Mouse (Mus musculus) heart, embryonic 14.5 days (tissue): ENCODE data around the gene Gsk3a. TPM values are rescaled to one million over a fixed set of nuclear protein-coding genes. Genes with fewer than 3 reads are reported as not detected.
A peak's percentile ranks its signal among the peaks of the same experiment; 100 is the strongest.

ENCODE experiments used
- ATAC-seq: fragments of 200-750 bp; cut with Nextera tagmentation; 2 replicates; pipeline ENCODE4 v1.8.0; 2017; ENCODE audit warnings: low read depth, moderate TSS enrichment; ENCODE audit not compliant: insufficient number of reproducible peaks, insufficient read depth, low FRiP score
- H3K27ac ChIP-seq, 2 experiments: fragments of 200-500 bp in 1 of 2; fragments of 300-500 bp in 1 of 2; sonication (generic) in 1 of 2; replicated peaks in 1 of 2; 2 replicates each; pipeline ENCODE4 v1.5.1; 2012 to 2014; ENCODE audit warnings: low read depth in 2 of 2, low read length in 2 of 2, control low read depth in 1 of 2, mild to moderate bottlenecking in 1 of 2, mixed read lengths in 1 of 2; ENCODE audit not compliant: control insufficient read depth in 1 of 2, insufficient read depth in 1 of 2
- H3K27me3 ChIP-seq: fragments of 300-500 bp; sonication (generic); 2 replicates; pipeline ENCODE4 v1.6.1; 2014; ENCODE audit warnings: mild to moderate bottlenecking, low read length, control low read depth; ENCODE audit not compliant: control insufficient read depth, insufficient read depth
- H3K36me3 ChIP-seq: fragments of 300-500 bp; sonication (generic); 2 replicates; pipeline ENCODE4 v1.6.1; 2014; ENCODE audit warnings: mild to moderate bottlenecking, control low read depth, low read length, mixed read lengths; ENCODE audit not compliant: control insufficient read depth, insufficient read depth
- H3K4me1 ChIP-seq, 2 experiments: fragments of 200-500 bp in 1 of 2; fragments of 300-500 bp in 1 of 2; sonication (generic) in 1 of 2; 2 replicates each; pipeline ENCODE4 v1.6.1; 2012 to 2014; ENCODE audit warnings: low read length in 2 of 2, control low read depth in 1 of 2, mixed read lengths in 1 of 2; ENCODE audit not compliant: control insufficient read depth in 2 of 2, insufficient read depth in 2 of 2
- H3K4me2 ChIP-seq: fragments of 300-500 bp; sonication (generic); 2 replicates; pipeline ENCODE4 v1.6.1; 2014; ENCODE audit warnings: mild to moderate bottlenecking, low read length
- H3K4me3 ChIP-seq, 2 experiments: fragments of 200-500 bp in 1 of 2; fragments of 300-500 bp in 1 of 2; sonication (generic) in 1 of 2; 2 replicates each; pipeline ENCODE4 v1.5.1; 2012 to 2014; ENCODE audit warnings: low read length in 2 of 2, mild to moderate bottlenecking in 2 of 2, control low read depth in 1 of 2, low read depth in 1 of 2, moderate library complexity in 1 of 2; ENCODE audit not compliant: control insufficient read depth in 1 of 2, insufficient read depth in 1 of 2
- H3K9ac ChIP-seq: fragments of 300-500 bp; sonication (generic); 2 replicates; pipeline ENCODE4 v1.6.1; 2014; ENCODE audit warnings: mild to moderate bottlenecking, low read length
- H3K9me3 ChIP-seq: fragments of 300-500 bp; sonication (generic); 2 replicates; pipeline ENCODE4 v1.6.1; 2016; ENCODE audit warnings: low read length, control low read depth; ENCODE audit not compliant: control insufficient read depth
- WGBS: fragments of 180-500 bp; shearing (Covaris S2); extraction: QIAGEN DNeasy Blood & Tissue Kit; methylation state at CpG from one replicate; pipeline ENCODE4 v1.1.7; 2014; 5-methylcytosine and 5-hydroxymethylcytosine counted together
- polyA plus RNA-seq: library from polyadenylated mRNA; unstranded; fragments of >200 nt; fragmentation: Nextera tagmentation; extraction: Ambion mirVana; gene quantifications from 2 replicates; pipeline ENCODE4 v1.2.1, GENCODE M21; 2014

Gsk3a gene
- polyA plus RNA-seq, 1 experiment from 2014 or later, result 12.2 TPM

GRCm38 (mm10) chr7:25221102-25221883, 16.4 kb downstream of the Gsk3a start, which contains the start of gene Zfp526:
Zfp526 (plus strand) TSS chr7:25221425.
- under 1% methylated on average over 45 of the region's 45 CpGs for WGBS
- peak; percentile 93 for ATAC-seq
- H3K4me2 ChIP-seq, result peak within 1 kb of the TSS; percentile 93
- peak within 1 kb of the TSS; percentile 84 to 87 for H3K27ac ChIP-seq
- no peaks in the 10 kb centered on the region for H3K27me3 ChIP-seq
- H3K4me1 ChIP-seq, result peaks cover 13 to 26% of the 10 kb centered on the region in 2 experiments
- peak within 1 kb of the TSS; percentile 55 to 85 for H3K4me3 ChIP-seq
- H3K9ac ChIP-seq, result peak within 1 kb of the TSS; percentile 83
- no peaks in the 10 kb centered on the region for H3K9me3 ChIP-seq
- H3K36me3 ChIP-seq, result peaks cover 40% of the 10 kb centered on the region

- Histone ChIP-seq H3K4me2 (peak within 1 kb of the TSS; percentile 93), H3K36me3 (peaks cover 40% of the 10 kb centered on the region), H3K27ac (peak within 1 kb of the TSS; percentile 84 to 87), H3K9ac (peak within 1 kb of the TSS; percentile 83), H3K4me3 (peak within 1 kb of the TSS; percentile 55 to 85), H3K9me3 (no peaks in the 10 kb centered on the region), H3K4me1 (peaks cover 13 to 26% of the 10 kb centered on the region in 2 experiments), H3K27me3 (no peaks in the 10 kb centered on the region)
- no peak for ATAC-seq
- WGBS, result 4% methylated on average over 20 of the region's 20 CpGs
Observed at GRCm38 (mm10) chr7:25220457-25221101, 17.1 kb downstream of the Gsk3a start, which contains the start of gene Dedd2. Dedd2 (minus strand) TSS chr7:25220615.

GRCm38 (mm10) chr7:25219756-25220456, 17.7 kb downstream of the Gsk3a start:
- 2% methylated on average over 31 of the region's 31 CpGs for WGBS
- Histone ChIP-seq H3K9me3 (no peaks in the 10 kb centered on the region), H3K27ac (peak overlapping the region; percentile 72 to 87), H3K4me1 (peaks cover 13 to 26% of the 10 kb centered on the region in 2 experiments), H3K4me3 (peak overlapping the region; percentile 51 to 55), H3K36me3 (peaks cover 38% of the 10 kb centered on the region), H3K27me3 (no peaks in the 10 kb centered on the region), H3K9ac (peak overlapping the region; percentile 75), H3K4me2 (peak overlapping the region; percentile 93)
- ATAC-seq, result peak; percentile 78

GRCm38 (mm10) chr7:25219416-25219750, 18.3 kb downstream of the Gsk3a start:
- no peaks in the 10 kb centered on the region for H3K9me3 ChIP-seq
- no peaks in the 10 kb centered on the region for H3K27me3 ChIP-seq
- WGBS, result under 1% methylated on average over 16 of the region's 16 CpGs
- H3K4me2 ChIP-seq, result peak overlapping the region; percentile 93
- peak overlapping the region; percentile 75 for H3K9ac ChIP-seq
- peaks cover 36% of the 10 kb centered on the region for H3K36me3 ChIP-seq
- peak overlapping the region in 1 of 2 experiments; percentile 87; a peak in 3 of 4 replicates for H3K27ac ChIP-seq
- peaks cover 13 to 26% of the 10 kb centered on the region in 2 experiments for H3K4me1 ChIP-seq
- peak overlapping the region; percentile 51 to 55 for H3K4me3 ChIP-seq
- ATAC-seq, result no peak

- Histone ChIP-seq H3K4me3 (peak overlapping the region; percentile 51 to 55), H3K4me2 (peak overlapping the region; percentile 93), H3K9me3 (no peaks in the 10 kb centered on the region), H3K27ac (peak overlapping the region; percentile 64 to 87), H3K4me1 (peaks cover 13 to 26% of the 10 kb centered on the region in 2 experiments), H3K36me3 (peaks cover 34% of the 10 kb centered on the region), H3K9ac (peak overlapping the region; percentile 75), H3K27me3 (no peaks in the 10 kb centered on the region)
- under 1% methylated on average over 53 of the region's 53 CpGs for whole genome bisulfite sequencing
- ATAC-seq, result no peak
Observed at GRCm38 (mm10) chr7:25218705-25219415, 18.8 kb downstream of the Gsk3a start.

- no peak for ATAC-seq
- Histone ChIP-seq H3K9me3 (no peaks in the 10 kb centered on the region), H3K27ac (no peak overlapping the region), H3K9ac (peak overlapping the region; percentile 75; the same call in 1 of the 2 replicates), H3K4me2 (peak overlapping the region; percentile 93), H3K36me3 (peaks cover 25% of the 10 kb centered on the region), H3K4me1 (peaks cover 13 to 25% of the 10 kb centered on the region in 2 experiments), H3K4me3 (peak overlapping the region in 1 of 2 experiments; percentile 55; a peak in 1 of 4 replicates), H3K27me3 (no peaks in the 10 kb centered on the region)
- 70% methylated on average over 12 of the region's 12 CpGs for WGBS
Observed at GRCm38 (mm10) chr7:25217653-25218395, 19.8 kb downstream of the Gsk3a start.
